Mouse (Mus musculus): Measurements from ENCODE around the gene Hoxc4. TPM values are rescaled to one million over a fixed set of nuclear protein-coding genes. Genes with fewer than 3 reads are reported as not detected.
A peak's percentile ranks its signal among the peaks of the same experiment; 100 is the strongest.

The Hoxc4 gene
- total RNA-seq, 4 experiments from 2014 or later = 4.6 to 5.6 (median 4.7) TPM

GRCm38 (mm10) chr15:103010847-103011555 lies 7.7 kb upstream of the Hoxc4 start:
- no peak for DNase-seq (ENCODE audit: low spot score in 2 of 2)

GRCm38 (mm10) chr15:103011928-103012486 lies 6.7 kb upstream of the Hoxc4 start:
- no peak for DNase-seq (ENCODE audit: low spot score in 2 of 2)

- no peak for DNase-seq (ENCODE audit: low spot score in 2 of 2)
Measured at GRCm38 (mm10) chr15:103013238-103013984, 5.3 kb upstream of the Hoxc4 start.

GRCm38 (mm10) chr15:103014166-103015008 lies 4.3 kb upstream of the Hoxc4 start:
- DNase-seq (ENCODE audit: low spot score in 2 of 2) = peak; percentile 50 to 54

- DNase-seq (ENCODE audit: low spot score in 2 of 2) = no peak
Measured at GRCm38 (mm10) chr15:103015009-103015399, 3.7 kb upstream of the Hoxc4 start.

GRCm38 (mm10) chr15:103015406-103016166 lies 3.1 kb upstream of the Hoxc4 start:
- DNase-seq (ENCODE audit: low spot score in 2 of 2) = no peak

GRCm38 (mm10) chr15:103020899-103021418 lies 2.2 kb downstream of the Hoxc4 start:
- no peak for DNase-seq (ENCODE audit: low spot score in 2 of 2)

- no peak for DNase-seq (ENCODE audit: low spot score in 2 of 2)
Measured at GRCm38 (mm10) chr15:103021544-103021943, 2.8 kb downstream of the Hoxc4 start.

GRCm38 (mm10) chr15:103024131-103024530 lies 5.4 kb downstream of the Hoxc4 start:
- DNase-seq (ENCODE audit: low spot score in 2 of 2) = no peak

- DNase-seq (ENCODE audit: low spot score in 2 of 2) = peak; percentile 63 to 77
Measured at GRCm38 (mm10) chr15:103027266-103028235, 8.8 kb downstream of the Hoxc4 start.

GRCm38 (mm10) chr15:103028916-103029512 lies 10.3 kb downstream of the Hoxc4 start:
- DNase-seq (ENCODE audit: low spot score in 2 of 2) = no peak

- DNase-seq (ENCODE audit: low spot score in 2 of 2) = no peak
Measured at GRCm38 (mm10) chr15:103030142-103030541, 11.4 kb downstream of the Hoxc4 start.

- DNase-seq (ENCODE audit: low spot score in 2 of 2) = no peak
Measured at GRCm38 (mm10) chr15:103032167-103032566, 13.4 kb downstream of the Hoxc4 start.

GRCm38 (mm10) chr15:103032646-103033575 lies 14.2 kb downstream of the Hoxc4 start:
- DNase-seq (ENCODE audit: low spot score in 2 of 2) = no peak

GRCm38 (mm10) chr15:103034043-103034806 lies 15.5 kb downstream of the Hoxc4 start:
- DNase-seq (ENCODE audit: low spot score in 2 of 2) = no peak

- DNase-seq (ENCODE audit: low spot score in 2 of 2) = no peak
Measured at GRCm38 (mm10) chr15:103034807-103035547, 16.2 kb downstream of the Hoxc4 start.

All from gastrocnemius, adult 8-10 months (tissue).